Mouse (Mus musculus): ENCODE results near the gene Ptchd4.

Ptchd4 gene

DNA sequence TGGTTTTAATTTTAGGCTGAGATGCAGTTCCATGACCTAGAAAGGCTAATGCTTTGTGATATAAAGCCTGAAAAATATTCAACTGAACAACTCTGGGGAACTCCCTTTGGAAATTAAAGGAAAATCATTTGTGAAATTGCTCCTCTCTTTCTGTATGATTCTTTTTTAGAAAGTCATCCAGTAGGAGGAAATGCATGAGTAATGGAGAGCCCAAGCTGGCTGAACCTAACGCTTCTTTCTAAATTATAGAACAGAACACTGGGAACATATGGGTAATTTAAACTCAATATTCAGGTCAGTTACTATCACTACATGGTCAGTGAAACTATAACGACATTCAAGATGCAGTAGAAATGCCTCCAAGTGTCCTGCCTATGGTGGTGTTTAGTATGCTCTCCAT lies 114.6 kb downstream of the Ptchd4 start:
- no peak for DNase-seq

- peak; percentile 43 for DNase-seq
These were observed 136.5 kb downstream of the Ptchd4 start for GRCm38 (mm10) chr17:42452235-42452634.

- no peak for DNase-seq
These were observed 140.7 kb downstream of the Ptchd4 start for GRCm38 (mm10) chr17:42456441-42456840.

DNA sequence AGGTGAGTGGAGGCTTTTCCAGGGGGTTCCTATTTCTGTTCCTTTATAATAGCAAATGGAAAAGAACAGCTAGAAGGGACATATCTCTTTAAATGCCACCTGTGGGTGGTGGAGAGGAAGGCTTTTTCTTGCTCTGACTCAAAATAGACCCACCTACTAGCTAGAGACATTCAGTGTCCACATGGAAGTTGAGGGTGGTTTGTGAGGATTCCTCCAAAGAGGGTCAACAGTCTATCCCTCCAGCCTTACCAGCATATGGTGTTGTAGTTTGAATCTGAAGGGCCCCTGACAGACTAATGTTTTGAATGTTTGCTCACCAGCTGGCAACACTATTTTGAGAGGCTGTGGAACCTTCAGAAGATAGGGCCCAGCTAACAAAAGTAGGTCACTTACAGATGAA lies 147.0 kb downstream of the Ptchd4 start:
- no peak for DNase-seq

DNA sequence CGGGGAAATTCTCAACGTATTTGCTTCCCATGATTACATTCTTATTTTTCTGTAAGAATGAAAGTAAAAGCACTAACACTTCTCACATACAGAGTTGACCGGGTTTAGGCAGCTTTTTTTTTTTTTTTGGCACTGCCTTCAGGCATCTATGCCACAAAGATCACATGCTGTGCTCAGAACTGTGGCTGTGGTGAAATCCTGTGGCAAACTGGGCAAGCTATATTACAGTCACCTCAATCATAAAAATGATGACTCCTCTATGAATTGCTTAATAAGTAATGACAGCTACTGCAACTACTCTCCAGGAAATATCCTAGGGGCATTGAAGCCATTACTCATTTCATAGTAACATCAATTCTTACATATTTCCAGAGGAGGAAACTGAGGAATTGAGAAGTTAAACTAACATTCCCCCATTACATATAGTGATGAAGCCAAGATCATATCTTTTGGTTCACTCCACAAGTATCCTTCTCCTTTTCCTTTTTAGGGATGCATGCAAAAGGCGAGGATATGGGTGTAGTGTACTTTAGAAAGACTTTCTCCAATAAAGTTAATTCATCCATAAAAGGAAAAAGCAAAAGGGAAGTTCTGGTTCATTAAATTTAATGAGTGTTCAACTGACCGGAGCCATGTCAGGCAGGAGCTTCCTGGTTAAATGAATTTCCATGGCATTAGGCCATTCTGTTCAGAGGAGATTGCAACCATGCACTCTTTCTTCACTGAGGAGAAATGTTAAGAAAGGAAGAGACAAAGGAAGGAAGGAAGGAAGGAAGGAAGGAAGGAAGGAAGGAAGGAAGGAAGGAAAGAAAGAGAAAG lies 164.6 kb downstream of the Ptchd4 start:
- peak; percentile 17 for DNase-seq

- no peak for DNase-seq
These were observed 193.9 kb downstream of the Ptchd4 start for GRCm38 (mm10) chr17:42509356-42510262.

GRCm38 (mm10) chr17:42530147-42530546 lies 214.4 kb downstream of the Ptchd4 start:
- no peak for DNase-seq

DNA sequence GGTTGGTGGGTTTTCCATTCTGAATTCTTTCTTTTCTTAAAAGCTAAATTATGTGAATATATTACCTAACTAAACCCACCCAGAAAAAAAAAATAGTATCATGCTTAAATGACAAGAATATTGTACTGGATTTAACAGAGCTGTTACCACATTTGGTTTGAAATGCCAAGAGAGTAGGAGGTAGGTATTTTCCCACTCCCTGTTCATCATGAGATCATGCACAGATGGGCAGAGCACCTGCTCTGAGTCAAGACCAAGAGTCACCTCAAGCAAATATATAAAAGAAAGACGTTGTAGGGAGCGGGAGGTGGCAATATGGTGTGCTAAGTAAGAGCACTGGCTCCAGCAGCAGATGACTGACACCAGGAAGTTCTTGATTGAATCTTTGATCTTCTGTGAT lies 233.8 kb downstream of the Ptchd4 start:
- DNase-seq, result no peak

Measured in cerebellum, adult 11-12 months (tissue).